Mouse (Mus musculus): ENCODE results near the gene Lasp1. TPM values are rescaled to one million over a fixed set of nuclear protein-coding genes. Genes with fewer than 3 reads are reported as not detected.
A peak's percentile ranks its signal among the peaks of the same experiment; 100 is the strongest.
"Not testable (repeated sequence)": the region's sequence is repeated elsewhere in the genome, so short reads cannot be mapped to it uniquely, and the experiment has no call there.

Lasp1 gene
- polyA plus RNA-seq, 1 experiment, result 23.1 TPM

GRCm38 (mm10) chr11:97829365-97829764 is 30.6 kb downstream of the Lasp1 start:
- Histone ChIP-seq H3K27ac (ENCODE audit: control insufficient read depth, insufficient read depth, low read depth, low read length) (no peak overlapping the region), H3K27me3 (ENCODE audit: control insufficient read depth, insufficient read depth, low read length) (no peaks in the 10 kb centered on the region), H3K4me1 (ENCODE audit: control insufficient read depth, insufficient read depth, low read length) (no peaks in the 10 kb centered on the region), H3K36me3 (ENCODE audit: control insufficient read depth, insufficient read depth, low read length) (no peaks in the 10 kb centered on the region), H3K4me3 (ENCODE audit: control insufficient read depth, low read depth, low read length) (no peak overlapping the region)
- TF ChIP-seq POLR2A (IDR thresholded peaks at IDR 0.05; ENCODE audit: control insufficient read depth, low read depth, low read length) (no peak), CTCF (IDR thresholded peaks at IDR 0.05; ENCODE audit: control insufficient read depth, insufficient read depth, insufficient replicate concordance, low read depth, low read length) (no peak)

- Histone ChIP-seq H3K4me3 (ENCODE audit: control insufficient read depth, low read depth, low read length) (no peak overlapping the region), H3K27me3 (ENCODE audit: control insufficient read depth, insufficient read depth, low read length) (no peaks in the 10 kb centered on the region), H3K36me3 (ENCODE audit: control insufficient read depth, insufficient read depth, low read length) (no peaks in the 10 kb centered on the region), H3K4me1 (ENCODE audit: control insufficient read depth, insufficient read depth, low read length) (no peaks in the 10 kb centered on the region), H3K27ac (ENCODE audit: control insufficient read depth, insufficient read depth, low read depth, low read length) (no peak overlapping the region)
- TF ChIP-seq CTCF (IDR thresholded peaks at IDR 0.05; ENCODE audit: control insufficient read depth, insufficient read depth, insufficient replicate concordance, low read depth, low read length) (no peak), POLR2A (IDR thresholded peaks at IDR 0.05; ENCODE audit: control insufficient read depth, low read depth, low read length) (no peak)
Measured at GRCm38 (mm10) chr11:97829913-97830476, 31.2 kb downstream of the Lasp1 start.

GRCm38 (mm10) chr11:97830501-97830900 is 31.7 kb downstream of the Lasp1 start:
- H3K4me3 ChIP-seq (ENCODE audit: control insufficient read depth, low read depth, low read length), result no peak overlapping the region
- H3K36me3 ChIP-seq (ENCODE audit: control insufficient read depth, insufficient read depth, low read length), result no peaks in the 10 kb centered on the region
- H3K4me1 ChIP-seq (ENCODE audit: control insufficient read depth, insufficient read depth, low read length), result no peaks in the 10 kb centered on the region
- H3K27me3 ChIP-seq (ENCODE audit: control insufficient read depth, insufficient read depth, low read length), result no peaks in the 10 kb centered on the region
- H3K27ac ChIP-seq (ENCODE audit: control insufficient read depth, insufficient read depth, low read depth, low read length), result no peak overlapping the region
- TF ChIP-seq POLR2A (IDR thresholded peaks at IDR 0.05; ENCODE audit: control insufficient read depth, low read depth, low read length), result no peak
- no peak for TF ChIP-seq CTCF (IDR thresholded peaks at IDR 0.05; ENCODE audit: control insufficient read depth, insufficient read depth, insufficient replicate concordance, low read depth, low read length)

GRCm38 (mm10) chr11:97832001-97832400 is 33.2 kb downstream of the Lasp1 start:
- no peaks in the 10 kb centered on the region for H3K36me3 ChIP-seq (ENCODE audit: control insufficient read depth, insufficient read depth, low read length)
- no peak overlapping the region for H3K4me3 ChIP-seq (ENCODE audit: control insufficient read depth, low read depth, low read length)
- no peak overlapping the region for H3K27ac ChIP-seq (ENCODE audit: control insufficient read depth, insufficient read depth, low read depth, low read length)
- no peak for TF ChIP-seq CTCF (IDR thresholded peaks at IDR 0.05; ENCODE audit: control insufficient read depth, insufficient read depth, insufficient replicate concordance, low read depth, low read length)
- no peak for TF ChIP-seq POLR2A (IDR thresholded peaks at IDR 0.05; ENCODE audit: control insufficient read depth, low read depth, low read length)
- no peaks in the 10 kb centered on the region; the same call in 1 of the 2 replicates for H3K4me1 ChIP-seq (ENCODE audit: control insufficient read depth, insufficient read depth, low read length)
- no peaks in the 10 kb centered on the region for H3K27me3 ChIP-seq (ENCODE audit: control insufficient read depth, insufficient read depth, low read length)

- Histone ChIP-seq H3K36me3 (ENCODE audit: control insufficient read depth, insufficient read depth, low read length) (no peaks in the 10 kb centered on the region), H3K27ac (ENCODE audit: control insufficient read depth, insufficient read depth, low read depth, low read length) (no peak overlapping the region), H3K4me1 (ENCODE audit: control insufficient read depth, insufficient read depth, low read length) (no peaks in the 10 kb centered on the region; the same call in 1 of the 2 replicates), H3K4me3 (ENCODE audit: control insufficient read depth, low read depth, low read length) (no peak overlapping the region), H3K27me3 (ENCODE audit: control insufficient read depth, insufficient read depth, low read length) (no peaks in the 10 kb centered on the region)
- TF ChIP-seq POLR2A (IDR thresholded peaks at IDR 0.05; ENCODE audit: control insufficient read depth, low read depth, low read length) (no peak), CTCF (IDR thresholded peaks at IDR 0.05; ENCODE audit: control insufficient read depth, insufficient read depth, insufficient replicate concordance, low read depth, low read length) (no peak)
Measured at GRCm38 (mm10) chr11:97833352-97833751, 34.6 kb downstream of the Lasp1 start.

- no peaks in the 10 kb centered on the region for H3K36me3 ChIP-seq (ENCODE audit: control insufficient read depth, insufficient read depth, low read length)
- H3K4me1 ChIP-seq (ENCODE audit: control insufficient read depth, insufficient read depth, low read length), result peaks cover 3% of the 10 kb centered on the region
- TF ChIP-seq CTCF (IDR thresholded peaks at IDR 0.05; ENCODE audit: control insufficient read depth, insufficient read depth, insufficient replicate concordance, low read depth, low read length), result no peak
- no peak for TF ChIP-seq POLR2A (IDR thresholded peaks at IDR 0.05; ENCODE audit: control insufficient read depth, low read depth, low read length)
- no peaks in the 10 kb centered on the region for H3K27me3 ChIP-seq (ENCODE audit: control insufficient read depth, insufficient read depth, low read length)
- no peak overlapping the region for H3K4me3 ChIP-seq (ENCODE audit: control insufficient read depth, low read depth, low read length)
- H3K27ac ChIP-seq (ENCODE audit: control insufficient read depth, insufficient read depth, low read depth, low read length), result peak overlapping the region; percentile 49
Measured at GRCm38 (mm10) chr11:97836541-97836940, 37.7 kb downstream of the Lasp1 start.

- not testable (repeated sequence) for H3K4me1 ChIP-seq (ENCODE audit: control insufficient read depth, insufficient read depth, low read length); H3K4me3 ChIP-seq (ENCODE audit: control insufficient read depth, low read depth, low read length); H3K27ac ChIP-seq (ENCODE audit: control insufficient read depth, insufficient read depth, low read depth, low read length); H3K36me3 ChIP-seq (ENCODE audit: control insufficient read depth, insufficient read depth, low read length); H3K27me3 ChIP-seq (ENCODE audit: control insufficient read depth, insufficient read depth, low read length)
Measured at GRCm38 (mm10) chr11:97837051-97837450, 38.3 kb downstream of the Lasp1 start.

GRCm38 (mm10) chr11:97837641-97838149 is 38.9 kb downstream of the Lasp1 start:
- no peaks in the 10 kb centered on the region for H3K27me3 ChIP-seq (ENCODE audit: control insufficient read depth, insufficient read depth, low read length)
- H3K36me3 ChIP-seq (ENCODE audit: control insufficient read depth, insufficient read depth, low read length), result no peaks in the 10 kb centered on the region
- H3K27ac ChIP-seq (ENCODE audit: control insufficient read depth, insufficient read depth, low read depth, low read length), result no peak overlapping the region
- peaks cover 3% of the 10 kb centered on the region for H3K4me1 ChIP-seq (ENCODE audit: control insufficient read depth, insufficient read depth, low read length)
- TF ChIP-seq POLR2A (IDR thresholded peaks at IDR 0.05; ENCODE audit: control insufficient read depth, low read depth, low read length) (no peak), CTCF (IDR thresholded peaks at IDR 0.05; ENCODE audit: control insufficient read depth, insufficient read depth, insufficient replicate concordance, low read depth, low read length) (no peak)
- no peak overlapping the region for H3K4me3 ChIP-seq (ENCODE audit: control insufficient read depth, low read depth, low read length)
